Mouse (Mus musculus): ENCODE measurements around the gene Nipsnap3a. TPM values are rescaled to one million over a fixed set of nuclear protein-coding genes. Genes with fewer than 3 reads are reported as not detected.

Gene Nipsnap3a
- polyA plus RNA-seq (2016; fragmentation: Nextera tagmentation; extraction: Ambion mirVana), result not detected in 2 replicates

GRCm38 (mm10) chr4:52989248-52989647, at the start of gene Nipsnap3a:
Gene Nipsnap3a, plus strand, starts transcription at chr4:52989272.
- Histone ChIP-seq H3K4me3 (no peak within 1 kb of the TSS), H3K4me1 (no peaks in the 10 kb centered on the region), H3K4me2 (peak within 1 kb of the TSS; percentile 37; the same call in 1 of the 2 replicates), H3K9ac (no peak within 1 kb of the TSS), H3K27ac (no peak within 1 kb of the TSS), H3K27me3 (replicated peaks) (no peaks in the 10 kb centered on the region), H3K9me3 (replicated peaks) (no peaks in the 10 kb centered on the region), H3K36me3 (no peaks in the 10 kb centered on the region)
- 22% methylated on average over 12 of the region's 12 CpGs for WGBS (ENCODE audit: insufficient replicate concordance)
- ATAC-seq, result no peak

GRCm38 (mm10) chr4:52946665-52947064, 42.4 kb upstream of the Nipsnap3a start:
- H3K4me1 ChIP-seq, result no peaks in the 10 kb centered on the region
- no peak overlapping the region for H3K27ac ChIP-seq
- no peaks in the 10 kb centered on the region for H3K27me3 ChIP-seq (replicated peaks)
- no peak overlapping the region for H3K9ac ChIP-seq
- no peak for ATAC-seq
- H3K4me2 ChIP-seq, result no peak overlapping the region
- H3K36me3 ChIP-seq, result no peaks in the 10 kb centered on the region
- H3K9me3 ChIP-seq (replicated peaks), result no peaks in the 10 kb centered on the region
- no peak overlapping the region for H3K4me3 ChIP-seq

GRCm38 (mm10) chr4:52949005-52949404, 40.1 kb upstream of the Nipsnap3a start:
- ATAC-seq, result no peak

GRCm38 (mm10) chr4:52958693-52959092, 30.4 kb upstream of the Nipsnap3a start:
- Histone ChIP-seq H3K36me3 (no peaks in the 10 kb centered on the region), H3K9ac (no peak overlapping the region), H3K4me2 (no peak overlapping the region), H3K27ac (no peak overlapping the region), H3K4me1 (no peaks in the 10 kb centered on the region), H3K4me3 (no peak overlapping the region), H3K9me3 (replicated peaks) (no peaks in the 10 kb centered on the region), H3K27me3 (replicated peaks) (no peaks in the 10 kb centered on the region)
- no peak for ATAC-seq
- whole genome bisulfite sequencing (ENCODE audit: insufficient replicate concordance), result 37% methylated on average over 4 of the region's 4 CpGs

More at GRCm38 (mm10) chr4:52949005-52949404, 40.1 kb upstream of the Nipsnap3a start:
- no peaks in the 10 kb centered on the region for H3K36me3 ChIP-seq
- H3K4me2 ChIP-seq, result no peak overlapping the region
- no peak overlapping the region for H3K4me3 ChIP-seq
- no peaks in the 10 kb centered on the region for H3K4me1 ChIP-seq
- no peaks in the 10 kb centered on the region for H3K9me3 ChIP-seq (replicated peaks)
- no peak overlapping the region for H3K27ac ChIP-seq
- H3K27me3 ChIP-seq (replicated peaks), result no peaks in the 10 kb centered on the region
- H3K9ac ChIP-seq, result no peak overlapping the region
- WGBS (ENCODE audit: insufficient replicate concordance), result 60% methylated on average over 2 of the region's 2 CpGs

GRCm38 (mm10) chr4:52964247-52964646, 24.8 kb upstream of the Nipsnap3a start, which contains the start of gene Olfr270:
Gene Olfr270, plus strand, starts transcription at chr4:52964547.
- no peak within 1 kb of the TSS for H3K4me3 ChIP-seq
- no peak for ATAC-seq
- H3K4me1 ChIP-seq, result no peaks in the 10 kb centered on the region
- H3K27me3 ChIP-seq (replicated peaks), result no peaks in the 10 kb centered on the region
- no peaks in the 10 kb centered on the region for H3K36me3 ChIP-seq
- no peak within 1 kb of the TSS for H3K9ac ChIP-seq
- H3K27ac ChIP-seq, result no peak within 1 kb of the TSS
- no peak within 1 kb of the TSS for H3K4me2 ChIP-seq
- H3K9me3 ChIP-seq (replicated peaks), result no peaks in the 10 kb centered on the region

GRCm38 (mm10) chr4:52985216-52985615, 3.9 kb upstream of the Nipsnap3a start:
- H3K9me3 ChIP-seq (replicated peaks), result no peaks in the 10 kb centered on the region
- no peaks in the 10 kb centered on the region for H3K4me1 ChIP-seq
- no peak overlapping the region for H3K9ac ChIP-seq
- no peaks in the 10 kb centered on the region for H3K36me3 ChIP-seq
- no peak for ATAC-seq
- 53% methylated on average over 2 of the region's 2 CpGs for WGBS (ENCODE audit: insufficient replicate concordance)
- no peak overlapping the region for H3K4me3 ChIP-seq
- H3K27me3 ChIP-seq (replicated peaks), result no peaks in the 10 kb centered on the region
- H3K4me2 ChIP-seq, result no peak overlapping the region
- H3K27ac ChIP-seq, result no peak overlapping the region

- Histone ChIP-seq H3K27ac (no peak overlapping the region), H3K36me3 (no peaks in the 10 kb centered on the region), H3K4me3 (no peak overlapping the region), H3K27me3 (replicated peaks) (no peaks in the 10 kb centered on the region), H3K9ac (no peak overlapping the region), H3K4me1 (no peaks in the 10 kb centered on the region), H3K9me3 (replicated peaks) (no peaks in the 10 kb centered on the region), H3K4me2 (no peak overlapping the region)
- ATAC-seq, result no peak
- 73% methylated on average over 2 of the region's 2 CpGs for WGBS (ENCODE audit: insufficient replicate concordance)
Measured at GRCm38 (mm10) chr4:52986266-52986665, 2.8 kb upstream of the Nipsnap3a start.

GRCm38 (mm10) chr4:52999449-52999848, 10.4 kb downstream of the Nipsnap3a start:
- Histone ChIP-seq H3K36me3 (no peaks in the 10 kb centered on the region), H3K9me3 (replicated peaks) (no peaks in the 10 kb centered on the region), H3K27ac (no peak overlapping the region), H3K9ac (no peak overlapping the region), H3K4me1 (no peaks in the 10 kb centered on the region), H3K27me3 (replicated peaks) (no peaks in the 10 kb centered on the region), H3K4me2 (no peak overlapping the region), H3K4me3 (no peak overlapping the region)
- no peak for ATAC-seq
- 79% methylated on average over 6 of the region's 6 CpGs for WGBS (ENCODE audit: insufficient replicate concordance)

GRCm38 (mm10) chr4:53000154-53000553, 11.1 kb downstream of the Nipsnap3a start:
- H3K9ac ChIP-seq, result no peak overlapping the region
- ATAC-seq, result no peak
- no peak overlapping the region for H3K4me2 ChIP-seq
- H3K9me3 ChIP-seq (replicated peaks), result no peaks in the 10 kb centered on the region
- H3K4me1 ChIP-seq, result no peaks in the 10 kb centered on the region
- 28% methylated on average over 8 of the region's 8 CpGs for WGBS (ENCODE audit: insufficient replicate concordance)
- H3K36me3 ChIP-seq, result no peaks in the 10 kb centered on the region
- no peak overlapping the region for H3K4me3 ChIP-seq
- H3K27me3 ChIP-seq (replicated peaks), result no peaks in the 10 kb centered on the region
- H3K27ac ChIP-seq, result no peak overlapping the region

GRCm38 (mm10) chr4:53009183-53009582, 20.1 kb downstream of the Nipsnap3a start:
- Histone ChIP-seq H3K4me1 (peaks cover 13% of the 10 kb centered on the region), H3K9me3 (replicated peaks) (no peaks in the 10 kb centered on the region), H3K36me3 (peaks cover 1% of the 10 kb centered on the region; the same call in 1 of the 2 replicates), H3K9ac (no peak overlapping the region), H3K27ac (no peak overlapping the region), H3K4me3 (no peak overlapping the region), H3K4me2 (no peak overlapping the region), H3K27me3 (replicated peaks) (no peaks in the 10 kb centered on the region)
- ATAC-seq, result no peak
- WGBS (ENCODE audit: insufficient replicate concordance), result 72% methylated on average over 4 of the region's 4 CpGs

- no peak overlapping the region for H3K4me3 ChIP-seq
- H3K9ac ChIP-seq, result no peak overlapping the region
- H3K27me3 ChIP-seq (replicated peaks), result no peaks in the 10 kb centered on the region
- WGBS (ENCODE audit: insufficient replicate concordance), result 72% methylated on average over 4 of the region's 4 CpGs
- ATAC-seq, result no peak
- H3K27ac ChIP-seq, result no peak overlapping the region
- H3K4me2 ChIP-seq, result no peak overlapping the region
- peaks cover 7% of the 10 kb centered on the region; the same call in 1 of the 2 replicates for H3K36me3 ChIP-seq
- no peaks in the 10 kb centered on the region for H3K9me3 ChIP-seq (replicated peaks)
- peaks cover 13% of the 10 kb centered on the region for H3K4me1 ChIP-seq
Measured at GRCm38 (mm10) chr4:53009871-53010270, 20.8 kb downstream of the Nipsnap3a start.

- WGBS (ENCODE audit: insufficient replicate concordance), result under 1% methylated on average over 63 of the region's 63 CpGs
- H3K27me3 ChIP-seq (replicated peaks), result no peaks in the 10 kb centered on the region
- ATAC-seq, result peak; percentile 95
Measured at GRCm38 (mm10) chr4:53011732-53012361, 22.8 kb downstream of the Nipsnap3a start, which contains the start of gene Nipsnap3b. Gene Nipsnap3b, plus strand, starts transcription at chr4:53011880.

GRCm38 (mm10) chr4:53014421-53014820, 25.3 kb downstream of the Nipsnap3a start:
- Histone ChIP-seq H3K9me3 (replicated peaks) (peaks cover 8% of the 10 kb centered on the region; the same call in 1 of the 2 replicates), H3K27ac (no peak overlapping the region), H3K36me3 (peaks cover 41% of the 10 kb centered on the region), H3K27me3 (replicated peaks) (no peaks in the 10 kb centered on the region), H3K4me3 (no peak overlapping the region), H3K4me2 (no peak overlapping the region), H3K4me1 (peaks cover 13% of the 10 kb centered on the region), H3K9ac (no peak overlapping the region)
- 78% methylated on average over 7 of the region's 7 CpGs for WGBS (ENCODE audit: insufficient replicate concordance)
- no peak for ATAC-seq

More at GRCm38 (mm10) chr4:53011732-53012361, 22.8 kb downstream of the Nipsnap3a start, which contains the start of gene Nipsnap3b:
- H3K4me1 ChIP-seq, result peaks cover 13% of the 10 kb centered on the region
- peak within 1 kb of the TSS; percentile 75 for H3K4me3 ChIP-seq
- peak within 1 kb of the TSS; percentile 80 for H3K27ac ChIP-seq
- H3K9me3 ChIP-seq (replicated peaks), result peaks cover 6% of the 10 kb centered on the region; the same call in 1 of the 2 replicates
- H3K9ac ChIP-seq, result peak within 1 kb of the TSS; percentile 70
- peak within 1 kb of the TSS; percentile 78 for H3K4me2 ChIP-seq
- peaks cover 24% of the 10 kb centered on the region for H3K36me3 ChIP-seq
